Mouse (Mus musculus) intestine, embryonic 16.5 days (tissue): ENCODE measurements around the gene Acsm4. TPM values are rescaled to one million over a fixed set of nuclear protein-coding genes. Genes with fewer than 3 reads are reported as not detected.
A peak's percentile ranks its signal among the peaks of the same experiment; 100 is the strongest.
"Not testable (repeated sequence)": the region's sequence is repeated elsewhere in the genome, so short reads cannot be mapped to it uniquely, and the experiment has no call there.

ENCODE experiments used
- ATAC-seq: fragments of 200-750 bp; cut with Nextera tagmentation; 2 replicates; pipeline ENCODE4 v1.8.0; 2017; ENCODE audit warnings: moderate TSS enrichment, moderate library complexity
- H3K27ac ChIP-seq: fragments of 300-500 bp; sonication (generic); 2 replicates; pipeline ENCODE4 v1.5.1; 2014; ENCODE audit warnings: mild to moderate bottlenecking, low read length
- H3K27me3 ChIP-seq: fragments of 300-500 bp; sonication (generic); replicated peaks from 2 replicates; pipeline ENCODE4 v1.6.1; 2014; ENCODE audit warnings: low read length, control low read depth, mixed read lengths; ENCODE audit not compliant: control insufficient read depth, insufficient read depth
- H3K36me3 ChIP-seq: fragments of 300-500 bp; sonication (generic); 2 replicates; pipeline ENCODE4 v1.6.1; 2014; ENCODE audit warnings: low read length, control low read depth; ENCODE audit not compliant: control insufficient read depth, insufficient read depth
- H3K4me1 ChIP-seq: fragments of 300-500 bp; sonication (generic); 2 replicates; pipeline ENCODE4 v1.6.1; 2014; ENCODE audit warnings: low read length, control low read depth, mixed read lengths; ENCODE audit not compliant: control insufficient read depth, insufficient read depth
- H3K4me2 ChIP-seq: fragments of 300-500 bp; sonication (generic); 2 replicates; pipeline ENCODE4 v1.6.1; 2014; ENCODE audit warnings: low read depth, low read length, control low read depth
- H3K4me3 ChIP-seq: fragments of 300-500 bp; sonication (generic); 2 replicates; pipeline ENCODE4 v1.5.1; 2014; ENCODE audit warnings: mild to moderate bottlenecking, low read length
- H3K9ac ChIP-seq: fragments of 300-500 bp; sonication (generic); 2 replicates; pipeline ENCODE4 v1.6.1; 2014; ENCODE audit warnings: low read depth, low read length
- H3K9me3 ChIP-seq: fragments of 300-500 bp; sonication (generic); 2 replicates; pipeline ENCODE4 v1.6.1; 2016; ENCODE audit warnings: low read length, control low read depth; ENCODE audit not compliant: control insufficient read depth
- WGBS: fragments of 180-500 bp; shearing (Covaris S2); extraction: QIAGEN DNeasy Blood & Tissue Kit; methylation state at CpG from one replicate; pipeline ENCODE4 v1.1.7; 2014; 5-methylcytosine and 5-hydroxymethylcytosine counted together
- polyA plus RNA-seq: library from polyadenylated mRNA; unstranded; fragments of >200 nt; fragmentation: Nextera tagmentation; extraction: Ambion mirVana; gene quantifications from 2 replicates; pipeline ENCODE4 v1.2.1, GENCODE M21; 2015

The Acsm4 gene
- polyA plus RNA-seq, 1 experiment from 2014 or later: not detected

DNA sequence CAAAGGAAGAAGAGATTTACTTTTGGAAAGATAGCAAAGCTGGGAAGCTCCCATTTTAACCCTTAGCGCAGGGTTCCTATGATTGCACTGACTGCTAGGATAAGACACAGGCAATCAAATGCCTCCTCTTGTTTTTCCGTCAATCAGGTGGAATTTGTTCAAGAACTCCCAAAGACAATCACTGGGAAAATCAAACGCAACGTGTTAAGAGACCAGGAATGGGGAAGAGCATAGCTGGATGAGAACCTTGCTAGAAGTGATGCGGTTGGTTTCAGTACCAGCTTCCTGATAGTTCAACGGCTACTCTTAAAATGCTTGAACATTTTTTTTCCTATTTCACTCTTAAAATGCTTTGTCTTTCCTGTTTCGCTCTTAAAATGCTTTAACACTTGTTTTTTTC, 24.3 kb downstream of the Acsm4 start:
- WGBS: 90% methylated on average over 7 of the region's 7 CpGs
- H3K4me2 ChIP-seq: no peak overlapping the region
- no peaks in the 10 kb centered on the region for H3K9me3 ChIP-seq
- H3K27ac ChIP-seq: no peak overlapping the region
- no peak for ATAC-seq
- no peaks in the 10 kb centered on the region for H3K4me1 ChIP-seq
- H3K9ac ChIP-seq: no peak overlapping the region
- H3K27me3 ChIP-seq: no peaks in the 10 kb centered on the region
- H3K4me3 ChIP-seq: no peak overlapping the region
- peaks cover 14% of the 10 kb centered on the region for H3K36me3 ChIP-seq

- peak; percentile 96 for ATAC-seq
- Histone ChIP-seq H3K9ac (peak within 1 kb of the TSS; percentile 87), H3K4me2 (peak within 1 kb of the TSS; percentile 85), H3K9me3 (no peaks in the 10 kb centered on the region), H3K27ac (peak within 1 kb of the TSS; percentile 68), H3K36me3 (peaks cover 12% of the 10 kb centered on the region), H3K4me1 (peaks cover 5% of the 10 kb centered on the region; the same call in 1 of the 2 replicates), H3K4me3 (peak within 1 kb of the TSS; percentile 95), H3K27me3 (no peaks in the 10 kb centered on the region)
- under 1% methylated on average over 60 of the region's 60 CpGs for WGBS
Measured at GRCm38 (mm10) chr7:119720253-119720946, 30.6 kb downstream of the Acsm4 start, which contains the start of gene Thumpd1. Gene Thumpd1 (minus strand): TSS chr7:119720798.

DNA sequence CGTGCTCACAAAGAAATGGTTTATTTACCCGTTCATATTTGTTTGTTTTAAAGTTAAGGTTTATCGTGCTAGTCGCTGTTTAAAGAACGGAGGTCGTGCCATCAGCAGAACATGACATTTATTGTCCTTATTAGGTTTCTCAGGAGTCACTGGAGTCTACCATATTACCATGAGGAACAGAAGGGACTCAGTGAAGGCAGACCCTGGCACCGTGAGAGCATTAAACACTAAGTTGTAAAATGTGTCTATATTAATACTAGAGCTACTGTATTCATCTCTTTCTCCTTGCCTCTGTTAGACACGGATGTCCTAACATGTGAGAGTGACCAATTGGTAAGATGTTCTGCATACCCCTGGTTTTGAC, 31.1 kb downstream of the Acsm4 start:
- H3K27me3 ChIP-seq: no peaks in the 10 kb centered on the region
- peak; percentile 47 for ATAC-seq
- peak overlapping the region; percentile 85 for H3K4me2 ChIP-seq
- H3K9ac ChIP-seq: peak overlapping the region; percentile 87
- no peaks in the 10 kb centered on the region for H3K9me3 ChIP-seq
- 10% methylated on average over 8 of the region's 8 CpGs for WGBS
- peaks cover 11% of the 10 kb centered on the region for H3K36me3 ChIP-seq
- peak overlapping the region; percentile 95 for H3K4me3 ChIP-seq
- H3K4me1 ChIP-seq: peaks cover 5% of the 10 kb centered on the region; the same call in 1 of the 2 replicates
- no peak overlapping the region for H3K27ac ChIP-seq

GRCm38 (mm10) chr7:119727621-119728020, 37.8 kb downstream of the Acsm4 start:
- Histone ChIP-seq H3K27me3 (no peaks in the 10 kb centered on the region), H3K9me3 (no peaks in the 10 kb centered on the region), H3K27ac (no peak overlapping the region), H3K36me3 (no peaks in the 10 kb centered on the region), H3K4me1 (no peaks in the 10 kb centered on the region), H3K9ac (no peak overlapping the region), H3K4me2 (no peak overlapping the region), H3K4me3 (no peak overlapping the region)
- no peak for ATAC-seq
- 95% methylated on average over 2 of the region's 2 CpGs for WGBS

DNA sequence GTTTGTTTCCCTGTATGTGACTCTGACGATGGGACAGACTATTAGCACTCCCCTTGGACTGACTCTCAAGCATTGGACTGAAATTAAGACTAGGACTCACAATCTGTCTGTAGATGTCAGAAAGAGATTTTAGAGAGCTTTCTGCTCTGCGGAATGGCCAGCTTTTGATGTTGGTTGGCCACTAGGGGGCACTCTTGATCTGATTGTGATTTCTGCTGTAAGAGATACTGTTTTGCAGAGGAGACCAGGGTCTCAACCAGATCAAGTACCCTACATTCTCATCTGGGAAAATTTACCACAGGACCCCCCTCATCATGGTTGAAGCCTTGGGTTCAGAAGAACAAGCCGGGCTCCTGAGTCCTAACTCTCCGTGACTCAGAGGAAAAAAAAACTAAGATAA, 41.4 kb downstream of the Acsm4 start:
- H3K27ac ChIP-seq, H3K36me3 ChIP-seq, H3K4me1 ChIP-seq, ATAC-seq, H3K27me3 ChIP-seq, H3K9me3 ChIP-seq, H3K4me3 ChIP-seq, H3K9ac ChIP-seq, H3K4me2 ChIP-seq: not testable (repeated sequence)
- 82% methylated on average over 4 of the region's 4 CpGs for WGBS

DNA sequence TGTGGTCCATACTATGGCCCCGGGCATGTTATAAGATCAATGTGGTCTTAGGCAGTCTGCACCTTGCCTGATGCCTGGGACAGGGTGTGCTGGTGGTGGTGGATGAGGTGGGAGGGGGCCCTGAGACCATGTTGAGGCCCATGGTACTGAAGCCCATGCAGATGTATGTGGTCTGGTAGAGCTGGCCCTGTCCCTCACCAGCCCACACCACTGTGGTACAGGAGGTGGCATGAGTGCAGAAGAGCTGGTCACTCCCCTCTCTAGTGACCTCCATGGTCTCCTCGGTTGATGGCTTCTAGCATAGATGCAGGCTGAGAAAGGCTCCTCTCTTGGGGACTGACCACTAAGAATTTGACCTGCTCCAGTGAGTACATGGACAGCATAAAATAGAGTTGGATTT, 49.1 kb downstream of the Acsm4 start:
- Histone ChIP-seq H3K9ac (no peak overlapping the region), H3K4me2 (no peak overlapping the region), H3K36me3 (no peaks in the 10 kb centered on the region), H3K27ac (no peak overlapping the region), H3K4me3 (no peak overlapping the region), H3K27me3 (no peaks in the 10 kb centered on the region), H3K4me1 (no peaks in the 10 kb centered on the region), H3K9me3 (no peaks in the 10 kb centered on the region)
- no peak for ATAC-seq
- 79% methylated on average over 2 of the region's 2 CpGs for WGBS

DNA sequence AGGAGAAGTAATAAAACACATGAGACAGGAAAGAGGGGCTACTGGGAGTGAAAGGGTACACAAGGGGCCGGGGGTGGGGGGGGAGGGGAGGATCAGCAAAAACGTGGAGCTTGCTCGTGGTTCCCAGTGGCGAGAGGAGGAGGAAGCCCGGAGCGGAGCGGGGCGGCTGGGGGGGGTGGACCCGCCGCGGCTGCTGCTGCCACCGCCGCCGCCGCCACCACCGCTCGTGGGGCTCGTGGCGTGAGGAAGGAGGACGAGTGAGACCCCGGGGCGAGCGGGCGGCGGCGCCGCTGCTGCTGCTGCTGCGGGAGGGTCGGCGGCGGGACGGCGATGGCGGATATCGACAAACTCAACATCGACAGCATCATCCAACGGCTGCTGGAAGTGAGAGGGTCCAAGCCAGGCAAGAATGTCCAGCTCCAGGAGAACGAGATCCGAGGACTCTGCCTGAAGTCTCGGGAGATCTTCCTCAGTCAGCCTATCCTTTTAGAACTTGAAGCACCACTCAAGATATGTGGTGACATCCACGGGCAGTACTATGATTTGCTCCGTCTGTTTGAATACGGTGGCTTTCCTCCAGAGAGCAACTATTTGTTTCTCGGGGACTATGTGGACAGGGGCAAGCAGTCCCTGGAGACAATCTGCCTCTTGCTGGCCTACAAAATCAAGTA, 50.1 kb downstream of the Acsm4 start:
- H3K27ac ChIP-seq, H3K9me3 ChIP-seq, H3K27me3 ChIP-seq, H3K36me3 ChIP-seq, H3K4me1 ChIP-seq: not testable (repeated sequence)
- peak overlapping the region; percentile 50 for H3K4me2 ChIP-seq
- WGBS: 5% methylated on average over 27 of the region's 44 CpGs
- ATAC-seq: 0 out of 2 replicates have a peak, but pooled peaks have one; percentile 44
- peak overlapping the region; percentile 40; the same call in 1 of the 2 replicates for H3K9ac ChIP-seq
- H3K4me3 ChIP-seq: peak overlapping the region; percentile 35

GRCm38 (mm10) chr7:119744321-119744720, 54.5 kb downstream of the Acsm4 start:
- WGBS: 9% methylated on average over 34 of the region's 34 CpGs
- peak overlapping the region; percentile 32 for H3K4me2 ChIP-seq
- H3K27me3 ChIP-seq: no peaks in the 10 kb centered on the region
- H3K27ac ChIP-seq: no peak overlapping the region
- ATAC-seq: peak; percentile 64
- H3K9me3 ChIP-seq: no peaks in the 10 kb centered on the region
- H3K36me3 ChIP-seq: no peaks in the 10 kb centered on the region
- H3K4me1 ChIP-seq: peaks cover 5% of the 10 kb centered on the region; the same call in 1 of the 2 replicates
- peak overlapping the region; percentile 20 for H3K4me3 ChIP-seq
- H3K9ac ChIP-seq: peak overlapping the region; percentile 35; the same call in 1 of the 2 replicates

GRCm38 (mm10) chr7:119745869-119746268, 56.0 kb downstream of the Acsm4 start:
- no peak overlapping the region for H3K9ac ChIP-seq
- no peak overlapping the region for H3K27ac ChIP-seq
- peaks cover 5% of the 10 kb centered on the region; the same call in 1 of the 2 replicates for H3K4me1 ChIP-seq
- WGBS: 66% methylated on average over 1 of the region's 1 CpGs
- no peak overlapping the region for H3K4me3 ChIP-seq
- no peaks in the 10 kb centered on the region for H3K36me3 ChIP-seq
- ATAC-seq: no peak
- no peaks in the 10 kb centered on the region for H3K9me3 ChIP-seq
- no peaks in the 10 kb centered on the region for H3K27me3 ChIP-seq
- no peak overlapping the region for H3K4me2 ChIP-seq
